Mouse (Mus musculus) cortical plate, adult 2 months (tissue): Measurements from ENCODE around the gene Kcna7.

Source experiments
- CTCF ChIP-seq: fragments of 200-500 bp; IDR thresholded peaks from 2 replicates; pipeline ENCODE4 v1.5.1; 2011; ENCODE audit warnings: mild to moderate bottlenecking, control low read depth, low read length; ENCODE audit not compliant: insufficient read depth; ENCODE audit errors: extremely low read depth
- POLR2A ChIP-seq: fragments of 200-500 bp; IDR thresholded peaks from 2 replicates; pipeline ENCODE4 v1.6.1; 2011; ENCODE audit warnings: mild to moderate bottlenecking, low read length, control low read depth; ENCODE audit not compliant: insufficient read depth; ENCODE audit errors: extremely low read depth

DNA sequence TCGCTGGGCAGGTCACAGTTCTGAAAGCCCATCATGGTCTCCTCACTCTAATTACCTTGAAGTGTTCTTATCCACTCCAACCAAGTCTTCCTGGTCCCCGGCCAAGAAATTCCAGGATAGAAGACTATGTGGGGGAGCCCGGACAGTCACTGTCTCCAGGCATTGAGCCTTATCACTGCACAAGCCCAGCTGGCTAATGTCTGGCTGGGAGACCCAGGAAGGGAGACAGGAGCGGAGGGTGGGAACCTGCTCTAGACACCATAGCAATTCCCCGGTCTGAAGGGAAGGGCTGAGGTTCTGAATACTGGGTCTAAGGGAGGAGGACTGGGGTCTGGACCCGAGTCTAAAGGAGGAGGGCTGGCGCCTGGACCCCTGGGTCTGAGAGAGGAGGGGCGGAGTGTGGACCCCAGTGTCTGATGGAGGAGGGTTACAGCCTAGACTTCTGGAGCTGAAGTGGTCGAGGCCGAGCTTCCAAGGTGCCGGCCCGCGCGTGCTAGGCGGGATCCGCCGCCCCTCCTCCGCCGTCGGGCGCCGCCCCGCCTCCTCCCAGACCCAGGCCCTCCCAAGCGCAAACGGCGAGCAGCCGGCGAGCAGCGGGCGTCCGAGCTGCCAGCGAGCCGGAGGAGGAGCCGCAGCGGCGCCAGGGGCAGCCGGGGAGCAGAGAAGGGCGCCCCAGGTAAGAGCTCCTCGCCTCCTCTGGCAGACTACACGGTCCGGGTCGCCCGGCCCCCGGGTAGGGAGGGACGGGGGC, 7.8 kb downstream of the Kcna7 start, which contains the start of gene Ntf5:
- TF ChIP-seq CTCF = no peak
- TF ChIP-seq POLR2A = no peak
